Mouse (Mus musculus) kidney, postnatal 0 days (tissue): ENCODE data around the gene Cfap69. TPM values are rescaled to one million over a fixed set of nuclear protein-coding genes. Genes with fewer than 3 reads are reported as not detected.

Experiments used
- ATAC-seq: fragments of 200-750 bp; cut with Nextera tagmentation; replicated peaks from 2 replicates; pipeline ENCODE4 v1.8.0; 2017; ENCODE audit warnings: low read depth, moderate number of reproducible peaks, moderate TSS enrichment, moderate library complexity; ENCODE audit not compliant: low FRiP score
- DNase-seq: peaks from one replicate; pipeline ENCODE4 v3.0.0-alpha.2; 2016; ENCODE audit warnings: low spot score
- H3K27ac ChIP-seq: fragments of 300-500 bp; sonication (generic); 2 replicates; pipeline ENCODE4 v1.5.1; 2014; ENCODE audit warnings: mild to moderate bottlenecking
- H3K27me3 ChIP-seq: fragments of 300-500 bp; sonication (generic); 2 replicates; pipeline ENCODE4 v1.6.1; 2014; ENCODE audit warnings: low read length, mixed read lengths; ENCODE audit not compliant: insufficient read depth
- H3K36me3 ChIP-seq: fragments of 300-500 bp; sonication (generic); 2 replicates; pipeline ENCODE4 v1.6.1; 2014; ENCODE audit warnings: low read length, mixed read lengths; ENCODE audit not compliant: insufficient read depth
- H3K4me1 ChIP-seq: fragments of 300-500 bp; sonication (generic); replicated peaks from 2 replicates; pipeline ENCODE4 v1.6.1; 2014; ENCODE audit warnings: antibody characterized with exemption, low read length, mixed read lengths; ENCODE audit not compliant: insufficient read depth
- H3K4me2 ChIP-seq: fragments of 300-500 bp; sonication (generic); 2 replicates; pipeline ENCODE4 v1.6.1; 2014; ENCODE audit warnings: mild to moderate bottlenecking, low read length, moderate library complexity, mixed read lengths
- H3K4me3 ChIP-seq: fragments of 300-500 bp; sonication (generic); replicated peaks from 2 replicates; pipeline ENCODE4 v1.5.1; 2014; ENCODE audit warnings: low read depth, low read length
- H3K9ac ChIP-seq: fragments of 300-500 bp; sonication (generic); 2 replicates; pipeline ENCODE4 v1.6.1; 2014; ENCODE audit warnings: low read depth, low read length
- H3K9me3 ChIP-seq: fragments of 300-500 bp; sonication (generic); replicated peaks from 2 replicates; pipeline ENCODE4 v1.6.1; 2016; ENCODE audit warnings: low read length, inconsistent platforms, mixed read lengths
- CTCF ChIP-seq: IDR thresholded peaks from 2 replicates; pipeline ENCODE4 v1.5.1; 2016; ENCODE audit warnings: antibody characterized with exemption, low read depth, mild to moderate bottlenecking, moderate library complexity
- WGBS: fragments of 180-500 bp; shearing (Covaris S2); extraction: QIAGEN DNeasy Blood & Tissue Kit; methylation state at CpG from one replicate; pipeline ENCODE4 v1.1.7; 2014; 5-methylcytosine and 5-hydroxymethylcytosine counted together
- polyA plus RNA-seq: library from polyadenylated mRNA; unstranded; fragments of >200 nt; fragmentation: Nextera tagmentation; extraction: Ambion mirVana; gene quantifications from 2 replicates; pipeline ENCODE4 v1.2.1, GENCODE M21; 2015

The Cfap69 gene
- polyA plus RNA-seq, 1 experiment from 2014 or later, result 1.6 TPM

DNA sequence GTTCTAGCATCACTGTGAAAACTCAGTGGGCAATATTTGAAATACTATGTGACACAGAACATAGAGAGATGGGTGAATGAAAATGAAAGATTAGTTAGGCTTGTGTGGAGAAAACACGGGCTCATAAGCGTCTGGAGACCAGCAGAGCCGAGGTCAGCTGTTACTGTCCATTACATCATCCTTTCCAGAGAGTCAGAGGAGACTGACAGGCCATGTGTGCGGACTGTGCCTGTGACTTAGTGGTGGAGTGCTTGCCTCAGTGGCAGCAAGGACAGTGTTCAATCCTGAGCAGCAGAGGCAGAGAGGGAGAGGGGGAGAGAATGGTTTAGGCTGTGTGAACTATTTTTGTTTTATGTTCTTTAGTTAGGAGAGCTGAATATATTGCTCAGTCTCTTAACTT is 45.7 kb downstream of the Cfap69 start:
- ATAC-seq (no peak), DNase-seq (no peak)
- Histone ChIP-seq H3K9ac (no peak overlapping the region), H3K9me3 (no peaks in the 10 kb centered on the region), H3K36me3 (no peaks in the 10 kb centered on the region), H3K4me3 (no peak overlapping the region), H3K4me1 (no peaks in the 10 kb centered on the region), H3K27ac (no peak overlapping the region), H3K27me3 (no peaks in the 10 kb centered on the region), H3K4me2 (no peak overlapping the region)
- 70% methylated on average over 4 of the region's 4 CpGs for WGBS
- no peak for TF ChIP-seq CTCF

DNA sequence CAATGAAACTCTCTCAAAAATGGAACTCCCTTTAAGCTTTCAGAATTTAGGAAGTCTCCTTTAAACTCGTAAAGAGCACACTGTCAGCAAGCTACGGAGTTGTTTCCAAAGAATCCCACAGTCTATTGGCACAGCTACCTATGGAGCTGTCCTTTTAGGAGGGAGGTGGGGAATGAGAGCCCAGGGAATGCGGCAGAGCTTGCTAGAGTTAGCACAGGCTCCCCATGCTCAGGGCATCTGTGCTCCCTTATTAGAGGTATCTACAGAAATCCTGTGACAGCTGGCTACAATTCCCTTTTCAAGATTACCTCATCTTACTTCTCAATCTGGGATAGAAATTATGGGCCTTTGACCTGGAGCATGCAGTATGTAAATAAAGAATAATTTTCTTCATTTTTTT is 53.5 kb downstream of the Cfap69 start:
- no peak for DNase-seq
- no peak for TF ChIP-seq CTCF
- H3K9ac ChIP-seq, result no peak overlapping the region
- no peaks in the 10 kb centered on the region for H3K4me1 ChIP-seq
- no peaks in the 10 kb centered on the region for H3K27me3 ChIP-seq
- no peaks in the 10 kb centered on the region for H3K36me3 ChIP-seq
- 57% methylated on average over 3 of the region's 3 CpGs for WGBS
- no peaks in the 10 kb centered on the region for H3K9me3 ChIP-seq
- ATAC-seq, result no peak
- H3K27ac ChIP-seq, result no peak overlapping the region
- H3K4me3 ChIP-seq, result no peak overlapping the region
- H3K4me2 ChIP-seq, result no peak overlapping the region

DNA sequence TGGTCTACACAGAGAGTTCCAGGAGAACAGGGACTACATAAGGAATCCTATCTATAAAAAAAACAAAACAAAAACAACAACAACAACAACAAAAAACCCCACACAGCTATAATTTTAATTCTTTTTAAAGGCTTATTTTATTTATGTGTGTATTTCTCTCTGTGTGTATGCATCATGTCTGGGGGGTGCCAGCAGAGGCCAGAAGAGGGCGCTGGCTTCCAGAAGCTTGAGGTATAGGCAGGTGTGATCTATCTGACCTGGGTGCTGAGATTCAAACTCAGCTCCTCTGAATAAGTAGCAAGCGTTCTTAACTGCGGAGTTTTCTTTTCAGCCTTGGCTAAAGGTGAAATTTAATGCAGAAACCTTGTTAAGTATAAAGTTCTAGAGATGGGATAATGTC is 76.4 kb downstream of the Cfap69 start:
- no peak for TF ChIP-seq CTCF
- ATAC-seq (no peak), DNase-seq (no peak)
- Histone ChIP-seq H3K27ac (no peak overlapping the region), H3K27me3 (no peaks in the 10 kb centered on the region), H3K4me2 (no peak overlapping the region), H3K4me1 (no peaks in the 10 kb centered on the region), H3K9ac (no peak overlapping the region), H3K36me3 (no peaks in the 10 kb centered on the region), H3K9me3 (no peaks in the 10 kb centered on the region), H3K4me3 (no peak overlapping the region)
- WGBS, result 85% methylated on average over 3 of the region's 3 CpGs

DNA sequence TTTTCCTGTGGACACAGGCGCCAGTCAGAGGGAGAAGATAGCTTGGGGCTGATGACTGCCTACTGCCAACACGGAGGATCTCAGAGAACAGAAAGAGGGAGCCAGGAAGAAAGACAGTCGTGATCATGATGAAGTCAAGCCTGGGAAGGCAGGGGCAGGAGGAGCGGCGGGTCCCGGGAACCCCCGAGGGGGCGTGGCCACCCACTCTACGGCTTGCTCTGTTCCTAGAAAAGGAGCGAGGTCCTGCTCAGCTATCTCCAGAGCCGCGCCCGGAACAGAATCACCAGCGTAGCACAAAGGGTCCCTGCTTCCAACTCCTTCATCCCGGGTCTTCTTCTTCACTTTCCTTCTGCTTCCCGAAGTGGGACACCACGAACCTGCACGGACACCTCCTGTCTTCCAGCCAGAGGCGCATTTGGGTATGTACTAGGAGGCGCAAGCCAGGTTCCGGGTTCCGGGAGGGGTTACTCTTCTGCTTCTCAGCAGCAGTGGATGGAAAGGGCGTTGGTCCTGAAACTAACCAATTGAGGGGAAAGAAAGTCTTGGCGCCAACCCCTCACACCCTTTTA is 90.2 kb downstream of the Cfap69 start, which contains the start of gene Gm8773:
Gene Gm8773 (plus strand): TSS at position 51 of the 569 bp plus-strand sequence.
- no peak for TF ChIP-seq CTCF
- Histone ChIP-seq H3K4me2 (peak within 1 kb of the TSS; percentile 83), H3K4me3 (peak within 1 kb of the TSS; percentile 43), H3K4me1 (no peaks in the 10 kb centered on the region; the same call in 1 of the 2 replicates), H3K9ac (no peak within 1 kb of the TSS), H3K27ac (no peak within 1 kb of the TSS), H3K36me3 (no peaks in the 10 kb centered on the region), H3K27me3 (peaks cover 7% of the 10 kb centered on the region; the same call in 1 of the 2 replicates), H3K9me3 (no peaks in the 10 kb centered on the region)
- 1% methylated on average over 24 of the region's 24 CpGs for WGBS
- ATAC-seq (0 out of 2 replicates have a peak, but pooled peaks have one; percentile 13), DNase-seq (peak; percentile 11)

DNA sequence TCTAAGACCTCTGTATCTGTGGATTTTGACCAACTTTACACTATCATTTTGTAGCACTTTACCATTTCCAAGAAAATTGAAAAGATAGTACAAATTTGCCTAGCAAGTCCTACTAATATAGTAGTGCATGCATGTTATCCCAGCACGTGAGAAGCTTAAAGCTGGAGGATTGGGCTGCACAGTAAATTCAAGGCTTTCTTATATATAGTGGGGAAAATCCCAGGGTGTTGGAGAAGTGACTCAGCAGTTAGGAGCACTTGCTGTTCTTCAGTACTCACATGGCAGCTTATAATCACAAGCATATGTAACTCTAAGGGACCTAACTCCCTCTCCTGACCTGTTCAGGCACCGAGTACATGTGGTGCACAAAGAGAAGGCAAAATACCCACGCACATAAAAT is 101.6 kb downstream of the Cfap69 start:
- ATAC-seq (no peak), DNase-seq (no peak)
- Histone ChIP-seq H3K36me3 (no peaks in the 10 kb centered on the region), H3K27ac (no peak overlapping the region), H3K4me3 (no peak overlapping the region), H3K27me3 (no peaks in the 10 kb centered on the region), H3K4me1 (0 out of 2 replicates have a peak, but pooled peaks cover 3% of the 10 kb centered on the region), H3K9me3 (no peaks in the 10 kb centered on the region), H3K9ac (no peak overlapping the region), H3K4me2 (no peak overlapping the region)
- TF ChIP-seq CTCF, result no peak
- WGBS, result 70% methylated on average over 3 of the region's 3 CpGs

DNA sequence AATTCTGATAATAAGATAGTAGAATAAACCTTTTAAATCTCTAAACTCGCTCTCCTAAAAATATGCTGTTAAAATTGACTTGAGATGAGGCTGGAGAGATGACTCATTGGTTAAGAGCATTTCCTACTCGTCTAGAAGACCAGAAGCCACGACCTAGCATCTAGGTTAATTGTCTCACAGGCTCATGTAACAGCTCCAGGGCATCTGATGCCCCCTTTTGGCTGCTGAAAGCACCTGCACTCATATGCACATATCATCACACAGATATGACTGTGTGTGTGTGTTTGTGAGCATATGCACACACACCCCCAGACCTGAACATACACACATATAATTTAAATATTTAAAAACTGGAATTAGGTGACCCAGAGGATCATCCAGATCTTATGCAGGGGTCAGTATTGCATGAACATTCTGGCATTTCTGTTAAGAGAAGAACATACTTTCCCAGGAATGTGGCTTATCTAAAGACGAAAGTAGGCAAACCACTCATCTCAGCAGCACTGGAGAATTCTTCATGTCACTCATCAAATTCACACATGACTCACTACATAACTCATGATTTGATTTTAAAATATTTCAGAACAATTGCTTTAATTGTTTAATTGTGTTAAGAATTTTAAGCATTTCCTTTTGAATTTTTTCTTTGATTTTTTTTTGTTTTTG is 102.9 kb downstream of the Cfap69 start:
- Histone ChIP-seq H3K36me3 (no peaks in the 10 kb centered on the region), H3K27ac (no peak overlapping the region), H3K9ac (no peak overlapping the region), H3K9me3 (no peaks in the 10 kb centered on the region), H3K27me3 (no peaks in the 10 kb centered on the region), H3K4me2 (no peak overlapping the region), H3K4me1 (0 out of 2 replicates have a peak, but pooled peaks cover 3% of the 10 kb centered on the region), H3K4me3 (no peak overlapping the region)
- no peak for ATAC-seq
- TF ChIP-seq CTCF, result no peak
- WGBS, result 69% methylated on average over 4 of the region's 4 CpGs
- DNase-seq, result no peak
